Comparison of ENCODE assay signal across 27 mouse cellular contexts in the genomic region with DNA sequence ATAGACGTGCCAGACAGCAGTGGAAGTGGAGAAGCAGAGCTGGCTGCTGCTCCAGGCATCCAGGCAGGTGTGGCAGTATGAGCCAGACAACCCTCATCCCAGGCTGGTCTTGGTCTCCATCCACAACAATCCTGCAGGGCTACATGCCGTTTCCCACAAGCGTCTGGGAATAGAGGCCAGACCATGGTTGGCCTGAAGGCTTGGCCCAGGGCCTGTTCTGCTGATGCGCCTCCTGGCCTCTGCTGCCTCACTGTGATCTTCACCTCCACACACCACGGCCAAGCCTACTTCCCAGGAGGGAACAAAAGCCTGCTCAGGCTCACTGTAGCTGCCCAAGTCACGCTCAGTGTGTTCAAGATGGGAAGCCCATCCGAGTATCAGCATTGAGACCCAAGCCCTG. TPM values are rescaled to one million over a fixed set of nuclear protein-coding genes. Genes with fewer than 3 reads are reported as not detected.
DNase-seq lines count a peak whose midpoint lies in the region; TF ChIP-seq lines count a peak whose summit lies in the region.
"Had no signal": no experiment of that assay in that cellular context is flagged by ENCODE, and none has a peak within 500 bp of the region (broad histone marks: within the 10 kb centered on the region; RNA-seq: fewer than 3 reads in every experiment).

No protein-coding gene starts in this region.

- intact Hi-C loops in gastrocnemius, adult 2 months (cut with DNase I): no loop called here

- no peak overlapping the region for H3K4me3 ChIP-seq in gastrocnemius, adult 2 months
- H3K4me3 ChIP-seq: embryonic facial prominence, embryonic 10.5 days; forebrain, embryonic 10.5 days; kidney, embryonic 15.5 days; limb, embryonic 13.5 days; liver, embryonic 13.5 days; lung, embryonic 15.5 days had no signal

- TF ChIP-seq CTCF in gastrocnemius, adult 2 months (IDR thresholded peaks at IDR 0.05): no peak

- DNase-seq in gastrocnemius, adult 2 months: peak; percentile 63
- no peak for DNase-seq in gastrocnemius, postnatal 25 days
- DNase-seq in brain, adult 2 months (ENCODE audit: low read depth, low spot score): peak; percentile 77
- DNase-seq in cerebellum, adult 9-10 months: peak; percentile 78
- DNase-seq in fibroblast of lung, adult 2 months (ENCODE audit: low read depth): peak; percentile 69
- DNase-seq in adrenal gland, postnatal 36 days: no peak
- no peak for DNase-seq in kidney, adult 18-20 months
- DNase-seq: adrenal gland, postnatal 25 days; heart, adult 11 months; kidney, postnatal 36 days; layer of hippocampus, postnatal 36 days; liver, embryonic 13.5 days; lung, postnatal 36 days; midbrain, embryonic 14.5 days; thymus, adult 18-20 months; thymus, postnatal 4 days had no signal

- H3K27ac ChIP-seq in gastrocnemius, adult 2 months: peak overlapping the region; percentile 44
- H3K27ac ChIP-seq: embryonic facial prominence, embryonic 10.5 days; forebrain, embryonic 10.5 days; hindbrain, postnatal 0 days; kidney, embryonic 15.5 days; limb, embryonic 13.5 days; liver, embryonic 13.5 days; lung, embryonic 15.5 days had no signal

RNA-seq across cellular contexts. Expression of gene E030018B13Rik, which starts 33.9 kb away (rescaled TPM):
- under 1 TPM in 1 of 2 experiments, not detected in 1; 0.22 TPM for total RNA-seq in gastrocnemius, adult 2 months (2021)
- not detected for total RNA-seq in gastrocnemius, postnatal 25 days (2021)
- not detected for total RNA-seq in adrenal gland, postnatal 36 days (2021)
- total RNA-seq: adrenal gland, postnatal 25 days; gastrocnemius, adult 8-10 months; hematopoietic stem cell, adult 5-6 weeks; hindbrain, postnatal 0 days; layer of hippocampus, adult 8-10 months; layer of hippocampus, postnatal 36 days; left cerebral cortex, postnatal 10 days; megakaryocyte-erythroid progenitor cell, adult 5-6 weeks had no signal

RNA-seq across cellular contexts. Expression of gene Klf13, which starts 56.0 kb away (rescaled TPM):
- 10 to 100 TPM; 56.6 to 59.6 TPM for total RNA-seq in gastrocnemius, adult 2 months (2021)
- total RNA-seq in gastrocnemius, postnatal 25 days (2021): 10 to 100 TPM; 38.9 to 43.1 TPM
- 10 to 100 TPM; 73.9 to 77.8 TPM for total RNA-seq in adrenal gland, postnatal 36 days (2021)

Comparison
In these comparisons a context has a peak if more than half of its experiments do, and no peak if none do; other contexts are left out.
1. DNase-seq: peak in gastrocnemius, adult 2 months (single experiment), brain, adult 2 months (single experiment), cerebellum, adult 9-10 months (single experiment) and fibroblast of lung, adult 2 months (single experiment); none in gastrocnemius, postnatal 25 days (single experiment), adrenal gland, postnatal 36 days (0 of 2) and kidney, adult 18-20 months (single experiment).